Mouse (Mus musculus) neural tube, embryonic 11.5 days (tissue): Measurements from ENCODE around the gene Tmem50b. TPM values are rescaled to one million over a fixed set of nuclear protein-coding genes. Genes with fewer than 3 reads are reported as not detected.
A peak's percentile ranks its signal among the peaks of the same experiment; 100 is the strongest.

ENCODE experiments used
- ATAC-seq: fragments of 200-750 bp; cut with Nextera tagmentation; 2 replicates; pipeline ENCODE4 v1.8.0; 2017; ENCODE audit warnings: moderate number of reproducible peaks, mild to moderate bottlenecking, moderate TSS enrichment, moderate library complexity; ENCODE audit not compliant: insufficient read depth, low FRiP score, low TSS enrichment
- DNase-seq: peaks from one replicate; pipeline ENCODE4 v3.0.0-alpha.2; 2015; ENCODE audit warnings: low spot score
- H3K27ac ChIP-seq: fragments of 300-500 bp; sonication (generic); 2 replicates; pipeline ENCODE4 v1.5.1; 2014; ENCODE audit warnings: low read depth, mild to moderate bottlenecking, low read length
- H3K27me3 ChIP-seq: fragments of 300-500 bp; sonication (generic); 2 replicates; pipeline ENCODE4 v1.6.1; 2014; ENCODE audit warnings: mild to moderate bottlenecking, low read length, mixed read lengths; ENCODE audit not compliant: control insufficient read depth, insufficient read depth
- H3K36me3 ChIP-seq: fragments of 300-500 bp; sonication (generic); 2 replicates; pipeline ENCODE4 v1.6.1; 2014; ENCODE audit warnings: mild to moderate bottlenecking, low read length, moderate library complexity, mixed read lengths; ENCODE audit not compliant: control insufficient read depth, insufficient read depth
- H3K4me1 ChIP-seq: fragments of 300-500 bp; sonication (generic); 2 replicates; pipeline ENCODE4 v1.6.1; 2014; ENCODE audit warnings: low read length, mixed read lengths; ENCODE audit not compliant: control insufficient read depth, insufficient read depth
- H3K4me2 ChIP-seq: fragments of 300-500 bp; sonication (generic); 2 replicates; pipeline ENCODE4 v1.6.1; 2014; ENCODE audit warnings: low read depth, mild to moderate bottlenecking, moderate library complexity
- H3K4me3 ChIP-seq: fragments of 300-500 bp; sonication (generic); 2 replicates; pipeline ENCODE4 v1.5.1; 2014; ENCODE audit warnings: low read depth, low read length
- H3K9ac ChIP-seq: fragments of 300-500 bp; sonication (generic); 2 replicates; pipeline ENCODE4 v1.6.1; 2014; ENCODE audit warnings: mild to moderate bottlenecking, low read length
- H3K9me3 ChIP-seq: fragments of 300-500 bp; sonication (generic); 2 replicates; pipeline ENCODE4 v1.6.1; 2016; ENCODE audit warnings: low read length; ENCODE audit not compliant: control insufficient read depth
- WGBS: fragments of 180-500 bp; shearing (Covaris S2); extraction: QIAGEN DNeasy Blood & Tissue Kit; methylation state at CpG from one replicate; pipeline ENCODE4 v1.1.7; 2014; 5-methylcytosine and 5-hydroxymethylcytosine counted together
- polyA plus RNA-seq: library from polyadenylated mRNA; unstranded; fragments of >200 nt; fragmentation: Nextera tagmentation; extraction: Ambion mirVana; gene quantifications from 2 replicates; pipeline ENCODE4 v1.2.1, GENCODE M21; 2014

Tmem50b gene
- polyA plus RNA-seq, 1 experiment from 2014 or later = 57.4 TPM

- 2% methylated on average over 53 of the region's 74 CpGs for WGBS
- peak within 1 kb of the TSS; percentile 91 for H3K4me3 ChIP-seq
- no peak within 1 kb of the TSS for H3K27ac ChIP-seq
These were observed 50.5 kb downstream of the Tmem50b start, which contains the start of gene Ifngr2 for GRCm38 (mm10) chr16:91546836-91547741. TSS of gene Ifngr2 (plus strand) at chr16:91547072.

GRCm38 (mm10) chr16:91546391-91546835 is 51.2 kb downstream of the Tmem50b start:
- Histone ChIP-seq H3K4me1 (peaks cover 15% of the 10 kb centered on the region), H3K9me3 (no peaks in the 10 kb centered on the region), H3K4me3 (peak overlapping the region; percentile 91), H3K9ac (peak overlapping the region; percentile 95; the same call in 1 of the 2 replicates), H3K27me3 (no peaks in the 10 kb centered on the region), H3K27ac (no peak overlapping the region), H3K4me2 (peak overlapping the region; percentile 97), H3K36me3 (no peaks in the 10 kb centered on the region)
- 12% methylated on average over 14 of the region's 14 CpGs for WGBS
- ATAC-seq = 0 out of 2 replicates have a peak, but pooled peaks have one; percentile 28
- DNase-seq = peak; percentile 31

More at GRCm38 (mm10) chr16:91546836-91547741, 50.5 kb downstream of the Tmem50b start, which contains the start of gene Ifngr2:
- peaks cover 15% of the 10 kb centered on the region for H3K4me1 ChIP-seq
- ATAC-seq (peak; percentile 87), DNase-seq (peak; percentile 63)
- H3K9ac ChIP-seq = peak within 1 kb of the TSS; percentile 95
- H3K36me3 ChIP-seq = no peaks in the 10 kb centered on the region
- no peaks in the 10 kb centered on the region for H3K27me3 ChIP-seq
- H3K9me3 ChIP-seq = no peaks in the 10 kb centered on the region
- H3K4me2 ChIP-seq = peak within 1 kb of the TSS; percentile 97

- DNase-seq (no peak), ATAC-seq (no peak)
- Histone ChIP-seq H3K9ac (no peak overlapping the region), H3K27ac (no peak overlapping the region), H3K9me3 (no peaks in the 10 kb centered on the region), H3K4me2 (no peak overlapping the region), H3K4me1 (peaks cover 15% of the 10 kb centered on the region), H3K27me3 (no peaks in the 10 kb centered on the region), H3K36me3 (no peaks in the 10 kb centered on the region), H3K4me3 (no peak overlapping the region)
- WGBS = 67% methylated on average over 10 of the region's 10 CpGs
These were observed 51.9 kb downstream of the Tmem50b start for GRCm38 (mm10) chr16:91545597-91546281.

GRCm38 (mm10) chr16:91543619-91544018 is 54.0 kb downstream of the Tmem50b start:
- Histone ChIP-seq H3K9ac (no peak overlapping the region), H3K4me3 (no peak overlapping the region), H3K9me3 (no peaks in the 10 kb centered on the region), H3K27ac (no peak overlapping the region), H3K27me3 (no peaks in the 10 kb centered on the region), H3K4me1 (peaks cover 11% of the 10 kb centered on the region), H3K4me2 (no peak overlapping the region), H3K36me3 (no peaks in the 10 kb centered on the region)
- WGBS = 96% methylated on average over 1 of the region's 1 CpGs
- no peak for ATAC-seq
- DNase-seq = no peak

- Histone ChIP-seq H3K9ac (no peak overlapping the region), H3K9me3 (no peaks in the 10 kb centered on the region), H3K4me2 (no peak overlapping the region), H3K4me1 (0 out of 2 replicates have a peak, but pooled peaks cover 3% of the 10 kb centered on the region), H3K36me3 (no peaks in the 10 kb centered on the region), H3K4me3 (no peak overlapping the region), H3K27me3 (no peaks in the 10 kb centered on the region), H3K27ac (no peak overlapping the region)
- no peak for DNase-seq
- 50% methylated on average over 10 of the region's 10 CpGs for WGBS
- ATAC-seq = no peak
These were observed 56.0 kb downstream of the Tmem50b start for GRCm38 (mm10) chr16:91541573-91542081.

GRCm38 (mm10) chr16:91538513-91538912 is 59.1 kb downstream of the Tmem50b start:
- Histone ChIP-seq H3K27me3 (no peaks in the 10 kb centered on the region), H3K27ac (no peak overlapping the region), H3K4me3 (no peak overlapping the region), H3K36me3 (no peaks in the 10 kb centered on the region), H3K4me2 (no peak overlapping the region), H3K4me1 (no peaks in the 10 kb centered on the region), H3K9me3 (no peaks in the 10 kb centered on the region), H3K9ac (no peak overlapping the region)
- ATAC-seq = no peak
- DNase-seq = no peak
- WGBS = 73% methylated on average over 9 of the region's 9 CpGs

GRCm38 (mm10) chr16:91538051-91538450 is 59.5 kb downstream of the Tmem50b start:
- Histone ChIP-seq H3K27me3 (no peaks in the 10 kb centered on the region), H3K4me1 (no peaks in the 10 kb centered on the region), H3K9me3 (no peaks in the 10 kb centered on the region), H3K4me2 (no peak overlapping the region), H3K36me3 (no peaks in the 10 kb centered on the region), H3K27ac (no peak overlapping the region), H3K9ac (no peak overlapping the region), H3K4me3 (no peak overlapping the region)
- 83% methylated on average over 6 of the region's 6 CpGs for WGBS
- no peak for ATAC-seq
- DNase-seq = no peak

- 82% methylated on average over 3 of the region's 3 CpGs for WGBS
- H3K4me1 ChIP-seq = no peaks in the 10 kb centered on the region
- no peak overlapping the region for H3K4me3 ChIP-seq
- no peaks in the 10 kb centered on the region for H3K27me3 ChIP-seq
- no peaks in the 10 kb centered on the region for H3K9me3 ChIP-seq
- ATAC-seq = no peak
- no peak overlapping the region for H3K9ac ChIP-seq
- H3K4me2 ChIP-seq = no peak overlapping the region
- no peaks in the 10 kb centered on the region for H3K36me3 ChIP-seq
- H3K27ac ChIP-seq = no peak overlapping the region
- DNase-seq = no peak
These were observed 60.5 kb downstream of the Tmem50b start for GRCm38 (mm10) chr16:91537065-91537464.
